Mouse (Mus musculus): ENCODE data around the gene Hist1h2ae. TPM values are rescaled to one million over a fixed set of nuclear protein-coding genes. Genes with fewer than 3 reads are reported as not detected.
"Not testable (repeated sequence)": the region's sequence is repeated elsewhere in the genome, so short reads cannot be mapped to it uniquely, and the experiment has no call there.

Gene Hist1h2ae
- polyA plus RNA-seq, 1 experiment, result 38.0 TPM

DNA sequence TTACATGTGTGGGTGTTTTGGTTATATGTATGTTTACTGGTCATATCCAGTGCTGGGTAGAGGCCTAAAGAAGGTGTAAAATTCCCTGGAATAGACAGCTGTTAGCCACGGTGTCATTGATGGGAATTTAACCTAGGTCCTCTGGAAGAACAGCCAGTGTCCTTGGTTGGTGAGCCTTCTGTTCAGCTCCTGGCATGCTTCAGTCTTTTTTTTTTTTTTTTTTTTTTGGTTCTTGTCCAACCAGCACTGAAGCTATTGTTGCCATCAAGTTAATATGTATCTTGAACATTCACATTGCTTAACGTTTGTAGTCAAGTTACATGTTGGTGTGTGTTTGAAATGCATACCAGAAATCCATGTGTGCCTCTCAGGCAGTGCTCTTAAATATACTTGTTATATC lies 6.5 kb downstream of the Hist1h2ae start:
- 69% methylated on average over 2 of the region's 2 CpGs for WGBS
- Histone ChIP-seq H3K27ac (ENCODE audit: insufficient read depth, low read depth, low read length) (no peak overlapping the region), H3K27me3 (ENCODE audit: control insufficient read depth, insufficient read depth, low read length) (no peaks in the 10 kb centered on the region), H3K4me1 (ENCODE audit: control insufficient read depth, insufficient read depth, insufficient read length, low read length) (peaks cover 2% of the 10 kb centered on the region; the same call in 1 of the 2 replicates), H3K36me3 (ENCODE audit: control insufficient read depth, insufficient read depth, low read length) (no peaks in the 10 kb centered on the region), H3K4me3 (ENCODE audit: low read depth, low read length) (no peak overlapping the region)
- no peak for TF ChIP-seq CTCF (IDR thresholded peaks at IDR 0.05; ENCODE audit: extremely low read depth, insufficient read length, insufficient replicate concordance, low read depth, low read length)
- no peak for TF ChIP-seq POLR2A (IDR thresholded peaks at IDR 0.05; ENCODE audit: low read depth, low read length)

- Histone ChIP-seq H3K36me3 (ENCODE audit: control insufficient read depth, insufficient read depth, low read length) (no peaks in the 10 kb centered on the region), H3K4me1 (ENCODE audit: control insufficient read depth, insufficient read depth, insufficient read length, low read length) (peaks cover 2% of the 10 kb centered on the region; the same call in 1 of the 2 replicates), H3K27ac (ENCODE audit: insufficient read depth, low read depth, low read length) (peak overlapping the region; percentile 93), H3K27me3 (ENCODE audit: control insufficient read depth, insufficient read depth, low read length) (no peaks in the 10 kb centered on the region), H3K4me3 (ENCODE audit: low read depth, low read length) (peak overlapping the region; percentile 39)
- TF ChIP-seq POLR2A (IDR thresholded peaks at IDR 0.05; ENCODE audit: low read depth, low read length) (no peak), CTCF (IDR thresholded peaks at IDR 0.05; ENCODE audit: extremely low read depth, insufficient read length, insufficient replicate concordance, low read depth, low read length) (no peak)
- under 1% methylated on average over 18 of the region's 18 CpGs for WGBS
These were observed 8.1 kb downstream of the Hist1h2ae start for GRCm38 (mm10) chr13:23562699-23563462.

- H3K27ac ChIP-seq (ENCODE audit: insufficient read depth, low read depth, low read length), result peak within 1 kb of the TSS; percentile 93
- not testable (repeated sequence) for H3K36me3 ChIP-seq (ENCODE audit: control insufficient read depth, insufficient read depth, low read length); H3K4me1 ChIP-seq (ENCODE audit: control insufficient read depth, insufficient read depth, insufficient read length, low read length); H3K27me3 ChIP-seq (ENCODE audit: control insufficient read depth, insufficient read depth, low read length)
- H3K4me3 ChIP-seq (ENCODE audit: low read depth, low read length), result peak within 1 kb of the TSS; percentile 93
- under 1% methylated on average over 65 of the region's 67 CpGs for WGBS
- TF ChIP-seq POLR2A (IDR thresholded peaks at IDR 0.05; ENCODE audit: low read depth, low read length), result peak; percentile 97
These were observed 8.9 kb downstream of the Hist1h2ae start, which contains the start of gene Hist1h3e for GRCm38 (mm10) chr13:23561883-23562659. Gene Hist1h3e (minus strand): TSS chr13:23562369.

DNA sequence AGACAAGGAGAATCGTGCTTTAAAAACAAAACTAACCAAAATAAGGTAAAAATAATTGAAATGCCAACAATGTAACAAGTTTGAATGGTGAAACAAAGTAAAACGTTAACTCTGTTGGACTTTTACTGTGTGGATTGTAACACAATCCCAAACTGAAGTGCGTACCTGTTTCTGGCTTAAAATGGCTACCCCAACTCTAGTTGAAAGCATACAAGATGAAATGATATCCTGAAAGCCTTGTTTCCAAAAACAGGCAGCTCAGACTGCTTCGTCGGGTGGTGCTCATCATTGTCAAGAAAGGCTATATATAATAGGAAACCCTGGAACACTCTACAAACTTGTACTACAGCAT lies 9.5 kb downstream of the Hist1h2ae start:
- Histone ChIP-seq H3K4me3 (ENCODE audit: low read depth, low read length) (peak overlapping the region; percentile 93; the same call in 1 of the 2 replicates), H3K27ac (ENCODE audit: insufficient read depth, low read depth, low read length) (peak overlapping the region; percentile 93)
- WGBS, result 0% methylated on average over 2 of the region's 5 CpGs
- H3K36me3 ChIP-seq (ENCODE audit: control insufficient read depth, insufficient read depth, low read length); H3K4me1 ChIP-seq (ENCODE audit: control insufficient read depth, insufficient read depth, insufficient read length, low read length); H3K27me3 ChIP-seq (ENCODE audit: control insufficient read depth, insufficient read depth, low read length): not testable (repeated sequence)

DNA sequence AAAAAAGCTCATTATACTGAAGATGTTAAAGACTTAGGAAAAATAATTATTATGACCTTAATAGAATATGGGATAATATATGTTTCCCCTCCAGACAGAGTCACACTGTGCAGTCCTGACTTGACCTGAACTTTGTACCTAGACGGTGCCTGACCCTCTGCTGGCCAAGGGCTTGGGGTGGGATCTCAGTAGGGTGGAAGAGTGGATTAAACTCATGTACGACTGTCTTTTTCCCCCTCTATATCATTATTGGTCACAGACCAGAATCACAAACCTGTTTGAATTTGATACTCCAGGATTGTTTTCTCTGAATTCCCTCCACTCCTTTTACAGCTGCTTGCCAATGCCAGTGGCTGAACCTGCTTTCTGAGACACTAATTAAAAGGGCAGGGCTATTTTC lies 10.3 kb downstream of the Hist1h2ae start:
- not testable (repeated sequence) for H3K4me1 ChIP-seq (ENCODE audit: control insufficient read depth, insufficient read depth, insufficient read length, low read length); H3K4me3 ChIP-seq (ENCODE audit: low read depth, low read length); H3K27me3 ChIP-seq (ENCODE audit: control insufficient read depth, insufficient read depth, low read length); H3K36me3 ChIP-seq (ENCODE audit: control insufficient read depth, insufficient read depth, low read length)
- 0 out of 2 replicates have a peak overlapping the region, but pooled peaks have one; percentile 1 for H3K27ac ChIP-seq (ENCODE audit: insufficient read depth, low read depth, low read length)
- WGBS, result 14% methylated on average over 2 of the region's 2 CpGs

GRCm38 (mm10) chr13:23556906-23557305 lies 14.1 kb downstream of the Hist1h2ae start:
- Histone ChIP-seq H3K27ac (ENCODE audit: insufficient read depth, low read depth, low read length) (no peak overlapping the region), H3K27me3 (ENCODE audit: control insufficient read depth, insufficient read depth, low read length) (no peaks in the 10 kb centered on the region), H3K4me1 (ENCODE audit: control insufficient read depth, insufficient read depth, insufficient read length, low read length) (no peaks in the 10 kb centered on the region), H3K36me3 (ENCODE audit: control insufficient read depth, insufficient read depth, low read length) (no peaks in the 10 kb centered on the region), H3K4me3 (ENCODE audit: low read depth, low read length) (no peak overlapping the region)
- 62% methylated on average over 3 of the region's 3 CpGs for WGBS
- TF ChIP-seq POLR2A (IDR thresholded peaks at IDR 0.05; ENCODE audit: low read depth, low read length) (no peak), CTCF (IDR thresholded peaks at IDR 0.05; ENCODE audit: extremely low read depth, insufficient read length, insufficient replicate concordance, low read depth, low read length) (no peak)

DNA sequence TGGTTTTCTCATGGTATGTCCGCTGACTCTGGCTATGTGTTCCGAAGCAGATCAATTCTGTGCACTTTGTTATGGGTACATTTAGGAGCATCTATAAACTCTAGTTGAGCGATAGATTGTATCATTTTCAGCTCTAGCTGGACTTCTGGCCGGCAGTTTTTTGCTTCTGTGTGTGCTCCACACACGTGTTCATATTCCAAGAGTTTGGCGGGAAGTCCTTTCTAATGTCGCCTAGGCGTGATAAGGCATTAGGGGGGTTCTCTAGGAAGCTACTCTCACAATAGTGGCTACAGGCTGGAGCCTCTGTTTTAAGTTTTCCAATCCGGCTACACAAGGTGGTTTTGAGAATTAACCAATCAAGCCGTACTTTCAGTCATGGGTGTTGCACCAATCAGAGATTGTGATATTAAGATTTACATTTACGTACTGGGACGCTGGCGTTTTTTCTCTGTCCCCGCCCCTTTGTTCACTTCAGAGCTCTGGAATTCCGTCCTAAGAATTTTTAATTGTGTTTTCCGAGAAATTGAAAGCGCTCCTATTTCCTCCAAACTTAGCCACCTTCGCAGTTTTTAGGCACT lies 15.1 kb downstream of the Hist1h2ae start:
- WGBS, result under 1% methylated on average over 18 of the region's 18 CpGs
- no peaks in the 10 kb centered on the region for H3K27me3 ChIP-seq (ENCODE audit: control insufficient read depth, insufficient read depth, low read length)
- TF ChIP-seq POLR2A (IDR thresholded peaks at IDR 0.05; ENCODE audit: low read depth, low read length), result no peak; the same call in 1 of the 2 replicates
- no peak for TF ChIP-seq CTCF (IDR thresholded peaks at IDR 0.05; ENCODE audit: extremely low read depth, insufficient read length, insufficient replicate concordance, low read depth, low read length)
- peak overlapping the region; percentile 83 for H3K4me3 ChIP-seq (ENCODE audit: low read depth, low read length)
- peak overlapping the region; percentile 96 for H3K27ac ChIP-seq (ENCODE audit: insufficient read depth, low read depth, low read length)
- H3K4me1 ChIP-seq (ENCODE audit: control insufficient read depth, insufficient read depth, insufficient read length, low read length), result no peaks in the 10 kb centered on the region; the same call in 1 of the 2 replicates
- no peaks in the 10 kb centered on the region for H3K36me3 ChIP-seq (ENCODE audit: control insufficient read depth, insufficient read depth, low read length)

All from small intestine, adult 2 months (tissue).